Mouse (Mus musculus): ENCODE data around the gene Frem1. TPM values are rescaled to one million over a fixed set of nuclear protein-coding genes. Genes with fewer than 3 reads are reported as not detected.

Frem1 gene
- total RNA-seq, 2 experiments from 2014 or later: 1.7 to 2.4 TPM

- DNase-seq (ENCODE audit: low spot score in 2 of 2): no peak
Observed at GRCm38 (mm10) chr4:83032780-83033179, 19.4 kb downstream of the Frem1 start.

GRCm38 (mm10) chr4:83031591-83031990 is 20.5 kb downstream of the Frem1 start:
- no peak for DNase-seq (ENCODE audit: low spot score in 2 of 2)

GRCm38 (mm10) chr4:83030097-83030496 is 22.0 kb downstream of the Frem1 start:
- no peak for DNase-seq (ENCODE audit: low spot score in 2 of 2)

GRCm38 (mm10) chr4:83020759-83021555 is 31.2 kb downstream of the Frem1 start:
- no peak for DNase-seq (ENCODE audit: low spot score in 2 of 2)

GRCm38 (mm10) chr4:83018111-83019105 is 33.7 kb downstream of the Frem1 start:
- no peak for DNase-seq (ENCODE audit: low spot score in 2 of 2)

GRCm38 (mm10) chr4:83014538-83014937 is 37.6 kb downstream of the Frem1 start:
- DNase-seq (ENCODE audit: low spot score in 2 of 2): no peak

GRCm38 (mm10) chr4:83004086-83004485 is 48.1 kb downstream of the Frem1 start:
- no peak for DNase-seq (ENCODE audit: low spot score in 2 of 2)

GRCm38 (mm10) chr4:82992042-82992441 is 60.1 kb downstream of the Frem1 start:
- no peak for DNase-seq (ENCODE audit: low spot score in 2 of 2)

- DNase-seq (ENCODE audit: low spot score in 2 of 2): no peak
Observed at GRCm38 (mm10) chr4:82990973-82991695, 61.0 kb downstream of the Frem1 start.

GRCm38 (mm10) chr4:82972381-82972780 is 79.8 kb downstream of the Frem1 start:
- DNase-seq (ENCODE audit: low spot score in 2 of 2): no peak

GRCm38 (mm10) chr4:82970901-82971648 is 81.1 kb downstream of the Frem1 start:
- DNase-seq (ENCODE audit: low spot score in 2 of 2): peak in 1 of 2 experiments; percentile 12

GRCm38 (mm10) chr4:82961024-82961423 is 91.1 kb downstream of the Frem1 start:
- DNase-seq (ENCODE audit: low spot score in 2 of 2): no peak

GRCm38 (mm10) chr4:82957827-82958538 is 94.2 kb downstream of the Frem1 start:
- DNase-seq (ENCODE audit: low spot score in 2 of 2): peak in 1 of 2 experiments; percentile 15

GRCm38 (mm10) chr4:82953992-82954391 is 98.1 kb downstream of the Frem1 start:
- DNase-seq (ENCODE audit: low spot score in 2 of 2): no peak

GRCm38 (mm10) chr4:82949511-82949910 is 102.6 kb downstream of the Frem1 start:
- DNase-seq (ENCODE audit: low spot score in 2 of 2): no peak

- DNase-seq (ENCODE audit: low spot score in 2 of 2): peak in 1 of 2 experiments; percentile 10
Observed at GRCm38 (mm10) chr4:82946721-82947120, 105.4 kb downstream of the Frem1 start.

- peak; percentile 21 to 57 for DNase-seq (ENCODE audit: low spot score in 2 of 2)
Observed at GRCm38 (mm10) chr4:82946276-82946612, 105.9 kb downstream of the Frem1 start.

GRCm38 (mm10) chr4:82945572-82946275 is 106.4 kb downstream of the Frem1 start:
- DNase-seq (ENCODE audit: low spot score in 2 of 2): no peak

- no peak for DNase-seq (ENCODE audit: low spot score in 2 of 2)
Observed at GRCm38 (mm10) chr4:82940680-82941079, 111.5 kb downstream of the Frem1 start.
